Mouse (Mus musculus): ENCODE results near the gene Atp1a1.

Atp1a1 gene

GRCm38 (mm10) chr3:101592281-101593265, 11.9 kb downstream of the Atp1a1 start:
- DNase-seq (ENCODE audit: low spot score), result no peak

- DNase-seq (ENCODE audit: low spot score), result no peak
These were observed 14.1 kb downstream of the Atp1a1 start for GRCm38 (mm10) chr3:101590380-101590779.

- no peak for DNase-seq (ENCODE audit: low spot score)
These were observed 16.2 kb downstream of the Atp1a1 start for GRCm38 (mm10) chr3:101588299-101588698.

GRCm38 (mm10) chr3:101586794-101587193, 17.7 kb downstream of the Atp1a1 start:
- DNase-seq (ENCODE audit: low spot score), result no peak

- no peak for DNase-seq (ENCODE audit: low spot score)
These were observed 26.4 kb downstream of the Atp1a1 start for GRCm38 (mm10) chr3:101578072-101578471.

GRCm38 (mm10) chr3:101577361-101577760, 27.1 kb downstream of the Atp1a1 start:
- DNase-seq (ENCODE audit: low spot score), result no peak

GRCm38 (mm10) chr3:101575527-101576085, 28.9 kb downstream of the Atp1a1 start:
- DNase-seq (ENCODE audit: low spot score), result no peak

- DNase-seq (ENCODE audit: low spot score), result no peak
These were observed 29.9 kb downstream of the Atp1a1 start for GRCm38 (mm10) chr3:101574463-101575193.

- no peak for DNase-seq (ENCODE audit: low spot score)
These were observed 31.5 kb downstream of the Atp1a1 start for GRCm38 (mm10) chr3:101572991-101573390.

- no peak for DNase-seq (ENCODE audit: low spot score)
These were observed 32.3 kb downstream of the Atp1a1 start for GRCm38 (mm10) chr3:101572174-101572626.

- DNase-seq (ENCODE audit: low spot score), result no peak
These were observed 32.9 kb downstream of the Atp1a1 start for GRCm38 (mm10) chr3:101571515-101572130.

GRCm38 (mm10) chr3:101570747-101571514, 33.6 kb downstream of the Atp1a1 start:
- DNase-seq (ENCODE audit: low spot score), result no peak

- DNase-seq (ENCODE audit: low spot score), result no peak
These were observed 34.2 kb downstream of the Atp1a1 start for GRCm38 (mm10) chr3:101570246-101570645.

GRCm38 (mm10) chr3:101568627-101569026, 35.9 kb downstream of the Atp1a1 start:
- no peak for DNase-seq (ENCODE audit: low spot score)

GRCm38 (mm10) chr3:101564011-101564410, 40.5 kb downstream of the Atp1a1 start:
- DNase-seq (ENCODE audit: low spot score), result no peak

- DNase-seq (ENCODE audit: low spot score), result no peak
These were observed 41.8 kb downstream of the Atp1a1 start for GRCm38 (mm10) chr3:101562510-101563209.

GRCm38 (mm10) chr3:101561948-101562347, 42.5 kb downstream of the Atp1a1 start:
- DNase-seq (ENCODE audit: low spot score), result no peak

GRCm38 (mm10) chr3:101560841-101561522, 43.5 kb downstream of the Atp1a1 start:
- no peak for DNase-seq (ENCODE audit: low spot score)

- DNase-seq (ENCODE audit: low spot score), result no peak
These were observed 47.8 kb downstream of the Atp1a1 start for GRCm38 (mm10) chr3:101556712-101557111.

All from testis, postnatal 10 days (tissue).